Mouse (Mus musculus) myocyte (in vitro differentiated cells): Measurements from ENCODE around the gene Sh3bp1. TPM values are rescaled to one million over a fixed set of nuclear protein-coding genes. Genes with fewer than 3 reads are reported as not detected.
"Not testable (repeated sequence)": the region's sequence is repeated elsewhere in the genome, so short reads cannot be mapped to it uniquely, and the experiment has no call there.

ENCODE experiments used
- H3K27me3 ChIP-seq: one replicate; pipeline ENCODE4 v1.6.1; 2011; ENCODE audit not compliant: control insufficient read depth, insufficient read depth, insufficient read length
- H3K36me3 ChIP-seq: one replicate; pipeline ENCODE4 v1.6.1; 2011; ENCODE audit not compliant: control insufficient read depth, insufficient read depth
- H3K4me2 ChIP-seq: one replicate; pipeline ENCODE4 v1.6.1; 2011; ENCODE audit warnings: low read depth, control low read depth
- H3K4me3 ChIP-seq: one replicate; pipeline ENCODE4 v1.5.1; 2011; ENCODE audit warnings: mild to moderate bottlenecking, control low read depth, moderate library complexity
- H3K79me2 ChIP-seq: one replicate; pipeline ENCODE4 v1.6.1; 2011; ENCODE audit not compliant: control insufficient read depth, insufficient read depth
- H3ac ChIP-seq: one replicate; pipeline ENCODE4 v1.6.1; 2011; ENCODE audit not compliant: control insufficient read depth, insufficient read length
- CEBPB ChIP-seq: IDR thresholded peaks from 2 replicates; pipeline ENCODE4 v1.6.1; 2011; ENCODE audit warnings: mild to moderate bottlenecking, moderate library complexity; ENCODE audit not compliant: poor library complexity, insufficient read depth, severe bottlenecking
- E2F4 ChIP-seq: IDR thresholded peaks from one replicate; pipeline ENCODE4 v1.6.1; 2011; ENCODE audit warnings: mild to moderate bottlenecking, control low read depth, moderate library complexity; ENCODE audit not compliant: insufficient read depth
- MAX ChIP-seq: IDR thresholded peaks from one replicate; pipeline ENCODE4 v1.6.1; 2011; ENCODE audit warnings: low read depth, mild to moderate bottlenecking, control low read depth
- MYOD1 ChIP-seq, 3 experiments: IDR thresholded peaks; one replicate each; pipeline ENCODE4 v1.6.1; 2011; ENCODE audit warnings: control low read depth in 2 of 3, low read depth in 2 of 3, mild to moderate bottlenecking in 2 of 3, moderate library complexity in 1 of 3; ENCODE audit not compliant: insufficient read length in 2 of 3, control insufficient read depth in 1 of 3
- MYOG ChIP-seq, 3 experiments: IDR thresholded peaks; one replicate each; pipeline ENCODE4 v1.6.1; 2011; ENCODE audit warnings: control low read depth in 2 of 3, low read depth in 2 of 3, mild to moderate bottlenecking in 2 of 3; ENCODE audit not compliant: insufficient read length in 2 of 3, control insufficient read depth in 1 of 3, insufficient read depth in 1 of 3
- POLR2A ChIP-seq: IDR thresholded peaks from one replicate; pipeline ENCODE4 v1.6.1; 2011; ENCODE audit warnings: low read depth, mild to moderate bottlenecking, control low read depth, moderate library complexity; ENCODE audit not compliant: insufficient read length
- POLR2AphosphoS2 ChIP-seq: IDR thresholded peaks from one replicate; pipeline ENCODE4 v1.6.1; 2011; ENCODE audit warnings: low read depth, control low read depth; ENCODE audit not compliant: insufficient read length
- REST ChIP-seq: IDR thresholded peaks from one replicate; pipeline ENCODE4 v1.6.1; 2011; ENCODE audit warnings: mild to moderate bottlenecking, control low read depth, moderate library complexity; ENCODE audit not compliant: insufficient read depth, insufficient read length
- SRF ChIP-seq: IDR thresholded peaks from one replicate; pipeline ENCODE4 v1.6.1; 2011; ENCODE audit warnings: low read depth; ENCODE audit not compliant: control insufficient read depth, insufficient read length
- TCF12 ChIP-seq: IDR thresholded peaks from one replicate; pipeline ENCODE4 v1.6.1; 2011; ENCODE audit warnings: mild to moderate bottlenecking, control low read depth; ENCODE audit not compliant: poor library complexity, insufficient read depth, severe bottlenecking
- TCF3 ChIP-seq: IDR thresholded peaks from one replicate; pipeline ENCODE4 v1.6.1; 2011; ENCODE audit warnings: low read depth, control low read depth; ENCODE audit not compliant: insufficient read length
- USF1 ChIP-seq: IDR thresholded peaks from one replicate; pipeline ENCODE4 v1.6.1; 2011; ENCODE audit warnings: low read depth, mild to moderate bottlenecking, control low read depth, moderate library complexity
- polyA plus RNA-seq: library from polyadenylated mRNA; unstranded; fragments of >200 nt; fragmentation: generic; extraction: Trizol; gene quantifications from one replicate; pipeline ENCODE4 v1.2.1, GENCODE M21; 2012; ENCODE audit warnings: missing spikeins

Gene Sh3bp1
- polyA plus RNA-seq, 1 experiment, result 11.1 TPM

DNA sequence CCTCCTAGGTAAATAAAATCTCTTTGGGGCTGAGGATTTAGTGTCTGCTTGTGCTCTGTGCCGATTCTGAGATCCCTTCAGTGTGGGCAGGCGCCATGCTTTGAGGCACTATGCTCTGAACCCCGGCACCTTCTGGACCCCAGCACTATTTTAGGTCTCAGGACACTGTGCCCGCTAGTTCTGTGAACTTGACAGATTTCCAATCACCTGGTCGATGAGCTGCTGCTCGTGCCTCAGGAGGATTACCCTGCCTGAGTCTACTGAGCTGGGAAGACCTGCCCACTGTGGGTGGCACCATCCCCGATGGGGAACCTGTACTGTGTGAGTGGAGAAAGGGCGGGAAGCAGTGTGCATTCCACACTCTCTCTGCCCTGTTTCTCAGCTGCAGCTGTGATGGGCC lies 24.6 kb upstream of the Sh3bp1 start:
- H3K27me3 ChIP-seq, result no peaks in the 10 kb centered on the region
- no peak overlapping the region for H3K4me3 ChIP-seq
- no peak overlapping the region for H3K4me2 ChIP-seq
- H3K36me3 ChIP-seq, result no peaks in the 10 kb centered on the region
- no peak for TF ChIP-seq CEBPB
- TF ChIP-seq MAX, result no peak
- TF ChIP-seq MYOD1 (IDR thresholded peaks at IDR 0.05; ENCODE audit: control insufficient read depth in 1 of 3, insufficient read length in 2 of 3, low read depth in 2 of 3), result no peak
- no peak for TF ChIP-seq SRF
- TF ChIP-seq TCF3, result no peak
- no peak for TF ChIP-seq POLR2AphosphoS2
- no peak for TF ChIP-seq POLR2A
- TF ChIP-seq REST, result no peak
- no peak for TF ChIP-seq MYOG (IDR thresholded peaks at IDR 0.05; ENCODE audit: control insufficient read depth in 1 of 3, insufficient read depth in 1 of 3, insufficient read length in 2 of 3, low read depth in 2 of 3)
- no peak for TF ChIP-seq TCF12
- TF ChIP-seq E2F4, result no peak
- no peak for TF ChIP-seq USF1
- H3ac ChIP-seq, result no peak overlapping the region
- H3K79me2 ChIP-seq, result peaks cover 9% of the 10 kb centered on the region

DNA sequence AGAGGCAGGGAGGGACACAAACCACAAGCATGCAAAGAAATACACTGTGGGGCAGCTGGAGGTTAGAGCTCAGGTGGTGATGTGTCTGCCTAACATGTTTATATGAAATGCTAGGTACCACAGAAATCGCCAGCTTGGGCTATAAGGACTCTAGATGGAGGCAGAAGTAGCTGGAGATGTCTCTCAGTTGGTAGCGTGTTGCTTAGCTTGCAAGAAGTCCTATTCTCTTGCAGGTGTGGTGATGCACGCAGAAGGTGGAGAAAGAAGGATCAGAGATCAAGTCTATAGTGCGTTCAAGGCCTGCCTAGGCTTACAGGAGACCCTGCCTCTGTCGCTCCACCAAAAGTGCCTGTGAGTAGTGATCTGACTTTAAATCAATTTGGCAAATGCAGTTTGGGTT lies 24.0 kb upstream of the Sh3bp1 start:
- TF ChIP-seq REST (no peak), MYOD1 (IDR thresholded peaks at IDR 0.05; ENCODE audit: control insufficient read depth in 1 of 3, insufficient read length in 2 of 3, low read depth in 2 of 3) (no peak), CEBPB (no peak), E2F4 (no peak), TCF12 (no peak), TCF3 (no peak), POLR2A (no peak), MAX (no peak), SRF (no peak), USF1 (no peak), MYOG (IDR thresholded peaks at IDR 0.05; ENCODE audit: control insufficient read depth in 1 of 3, insufficient read depth in 1 of 3, insufficient read length in 2 of 3, low read depth in 2 of 3) (no peak)
- Histone ChIP-seq H3K4me3 (peak overlapping the region; percentile 68), H3K4me2 (no peak overlapping the region), H3K36me3 (no peaks in the 10 kb centered on the region), H3K27me3 (no peaks in the 10 kb centered on the region), H3K79me2 (peaks cover 9% of the 10 kb centered on the region), H3ac (no peak overlapping the region)

DNA sequence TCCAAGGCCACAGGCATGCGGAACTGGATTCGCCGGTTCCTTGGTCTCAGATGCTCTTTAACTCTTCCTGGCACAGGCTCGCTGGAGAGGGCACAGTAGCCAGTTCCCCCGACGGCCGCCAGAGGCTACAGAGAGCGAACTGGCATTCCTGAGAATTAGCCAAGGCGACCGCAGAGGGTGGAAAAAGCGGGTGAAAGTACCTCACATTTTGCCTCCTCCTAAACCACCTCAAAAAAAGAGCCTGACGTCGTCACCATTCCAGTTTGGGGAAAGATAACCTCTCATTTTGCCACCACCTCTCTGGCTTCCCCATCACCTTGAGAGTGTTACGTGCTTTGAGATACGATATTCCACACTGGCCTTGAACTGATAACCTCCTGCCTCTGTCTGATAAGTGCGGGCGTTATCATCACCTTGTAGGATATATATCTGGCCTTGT lies 23.3 kb upstream of the Sh3bp1 start:
- Histone ChIP-seq H3ac (peak overlapping the region; percentile 43), H3K79me2 (peaks cover 9% of the 10 kb centered on the region), H3K36me3 (no peaks in the 10 kb centered on the region), H3K27me3 (no peaks in the 10 kb centered on the region), H3K4me3 (peak overlapping the region; percentile 68), H3K4me2 (peak overlapping the region; percentile 99)
- TF ChIP-seq MYOD1 (IDR thresholded peaks at IDR 0.05; ENCODE audit: control insufficient read depth in 1 of 3, insufficient read length in 2 of 3, low read depth in 2 of 3) (no peak), POLR2AphosphoS2 (peak; percentile 22)

DNA sequence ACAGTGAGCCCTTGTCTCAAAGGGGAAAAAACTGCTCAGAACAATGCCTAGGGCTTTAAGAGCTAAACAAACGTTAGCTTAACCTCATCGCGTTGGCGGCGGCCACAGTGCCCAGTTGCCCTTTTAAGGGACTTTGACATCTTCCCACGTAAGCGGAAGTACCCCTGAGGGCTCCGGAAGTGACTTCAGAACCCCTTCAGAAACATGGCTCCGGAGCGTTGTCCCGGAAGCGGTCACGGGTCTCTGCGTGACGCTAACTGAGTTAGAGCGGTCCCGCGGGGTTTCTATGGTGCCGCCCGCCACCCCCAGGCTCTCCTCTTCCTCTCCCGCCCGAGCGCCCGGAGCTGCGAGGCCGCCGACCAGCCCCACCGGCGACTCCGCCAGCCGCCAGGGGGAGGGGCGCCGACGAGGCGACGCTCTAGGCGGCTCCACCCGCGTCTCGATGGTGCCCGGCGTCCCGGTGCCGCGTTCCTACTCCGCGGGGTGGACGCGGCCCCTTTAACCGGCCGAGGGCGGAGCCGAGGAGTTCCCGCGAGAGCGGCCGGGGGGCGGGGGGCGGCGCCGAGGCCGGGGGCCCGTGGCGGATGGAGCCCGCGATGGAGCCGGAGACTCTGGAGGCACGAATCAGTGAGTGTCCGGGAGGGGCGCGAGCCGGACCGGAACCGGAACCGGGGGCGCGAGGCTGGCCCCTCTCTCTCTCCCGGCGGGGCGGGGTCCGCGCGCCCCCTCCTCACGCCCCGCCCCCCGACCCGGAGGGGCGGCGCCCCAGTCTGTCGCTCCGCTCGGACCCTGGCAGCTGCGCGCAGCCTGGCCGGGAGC lies 22.4 kb upstream of the Sh3bp1 start, which contains the start of gene Gga1:
Gene Gga1 (plus strand): TSS at position 200 of the 819 bp plus-strand sequence.
- TF ChIP-seq MYOG (IDR thresholded peaks at IDR 0.05; ENCODE audit: control insufficient read depth in 1 of 3, insufficient read depth in 1 of 3, insufficient read length in 2 of 3, low read depth in 2 of 3) (peak in 2 of 3 experiments; percentile 7 to 43), POLR2A (peak; percentile 93), POLR2AphosphoS2 (peak; percentile 80), MYOD1 (IDR thresholded peaks at IDR 0.05; ENCODE audit: control insufficient read depth in 1 of 3, insufficient read length in 2 of 3, low read depth in 2 of 3) (peak in 1 of 3 experiments; percentile 69), TCF3 (no peak), SRF (peak; percentile 100)
- Histone ChIP-seq H3K36me3 (no peaks in the 10 kb centered on the region), H3ac (peak within 1 kb of the TSS; percentile 43)

DNA sequence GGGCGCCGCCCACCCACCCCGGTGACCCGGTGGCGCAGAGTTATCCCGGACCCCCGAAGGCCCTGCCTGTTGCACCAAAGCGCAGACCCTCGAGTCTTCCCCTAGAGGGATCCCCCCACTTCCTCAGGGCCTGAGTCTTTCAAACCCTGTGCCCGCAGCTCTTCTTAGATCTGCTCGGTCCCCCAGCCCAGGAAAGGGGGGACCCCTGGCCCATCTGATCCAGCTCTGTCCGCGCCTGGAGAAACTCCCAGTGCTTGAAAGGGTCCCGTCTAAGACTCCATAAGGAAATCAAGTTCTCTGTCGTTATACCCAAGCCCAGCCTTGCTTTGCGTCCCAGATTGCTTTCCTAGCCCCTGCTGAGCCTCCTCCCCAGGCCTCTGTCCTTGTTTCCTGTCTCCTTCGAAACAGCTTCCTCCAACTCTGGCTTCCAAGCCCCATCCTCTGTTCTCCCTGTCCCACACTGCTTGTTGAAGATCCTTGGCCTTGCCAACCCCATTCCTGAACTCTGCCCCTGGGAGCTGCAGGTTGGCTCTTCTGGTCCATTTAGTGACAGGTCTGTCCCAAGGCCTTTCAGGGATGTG lies 21.7 kb upstream of the Sh3bp1 start:
- TF ChIP-seq SRF (no peak), MYOG (IDR thresholded peaks at IDR 0.05; ENCODE audit: control insufficient read depth in 1 of 3, insufficient read depth in 1 of 3, insufficient read length in 2 of 3, low read depth in 2 of 3) (no peak), POLR2AphosphoS2 (no peak), E2F4 (no peak), TCF3 (no peak)
- Histone ChIP-seq H3K79me2 (peaks cover 9% of the 10 kb centered on the region), H3K4me2 (peak overlapping the region; percentile 99), H3K4me3 (peak overlapping the region; percentile 68), H3ac (peak overlapping the region; percentile 43), H3K36me3 (peaks cover 1% of the 10 kb centered on the region), H3K27me3 (no peaks in the 10 kb centered on the region)

More for the DNA sequence above, 22.4 kb upstream of the Sh3bp1 start, which contains the start of gene Gga1:
- Histone ChIP-seq H3K27me3 (no peaks in the 10 kb centered on the region), H3K4me2 (peak within 1 kb of the TSS; percentile 99), H3K4me3 (peak within 1 kb of the TSS; percentile 68), H3K79me2 (peaks cover 9% of the 10 kb centered on the region)

- not testable (repeated sequence) for H3K79me2 ChIP-seq, H3ac ChIP-seq, H3K27me3 ChIP-seq
- peak overlapping the region; percentile 68 for H3K4me3 ChIP-seq
- H3K4me2 ChIP-seq, result peak overlapping the region; percentile 99
- H3K36me3 ChIP-seq, result peaks cover 12% of the 10 kb centered on the region
These were observed 20.6 kb upstream of the Sh3bp1 start for GRCm38 (mm10) chr15:78878792-78879516.
